Mouse (Mus musculus) retina, embryonic 14.5 days (tissue): Measurements from ENCODE around the gene Ccr10.

Source experiments
- DNase-seq: peaks from one replicate; pipeline ENCODE4 v3.0.0-alpha.2; 2015; ENCODE audit warnings: low spot score

Gene Ccr10

GRCm38 (mm10) chr11:101188166-101188805 is 13.0 kb upstream of the Ccr10 start:
- DNase-seq: no peak

DNA sequence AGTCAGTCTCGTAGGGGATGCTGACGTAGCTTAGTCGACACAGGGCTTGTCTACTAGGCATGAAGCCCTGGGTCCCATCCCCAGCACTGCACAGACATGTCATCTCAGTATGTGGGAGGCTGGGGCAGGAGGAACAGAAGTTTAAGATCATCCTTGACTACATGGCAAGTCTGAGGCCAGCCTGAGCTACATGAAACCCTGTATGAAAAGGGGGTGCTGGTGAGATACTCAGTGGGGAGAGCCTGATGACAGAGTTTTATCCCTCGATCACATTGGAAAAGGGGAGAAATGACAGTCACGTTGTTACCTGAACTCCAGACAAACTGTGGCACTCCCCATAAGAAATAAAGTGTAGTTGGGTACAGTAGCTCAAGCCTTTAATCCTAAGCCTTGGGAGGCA is 12.3 kb upstream of the Ccr10 start:
- no peak for DNase-seq

DNA sequence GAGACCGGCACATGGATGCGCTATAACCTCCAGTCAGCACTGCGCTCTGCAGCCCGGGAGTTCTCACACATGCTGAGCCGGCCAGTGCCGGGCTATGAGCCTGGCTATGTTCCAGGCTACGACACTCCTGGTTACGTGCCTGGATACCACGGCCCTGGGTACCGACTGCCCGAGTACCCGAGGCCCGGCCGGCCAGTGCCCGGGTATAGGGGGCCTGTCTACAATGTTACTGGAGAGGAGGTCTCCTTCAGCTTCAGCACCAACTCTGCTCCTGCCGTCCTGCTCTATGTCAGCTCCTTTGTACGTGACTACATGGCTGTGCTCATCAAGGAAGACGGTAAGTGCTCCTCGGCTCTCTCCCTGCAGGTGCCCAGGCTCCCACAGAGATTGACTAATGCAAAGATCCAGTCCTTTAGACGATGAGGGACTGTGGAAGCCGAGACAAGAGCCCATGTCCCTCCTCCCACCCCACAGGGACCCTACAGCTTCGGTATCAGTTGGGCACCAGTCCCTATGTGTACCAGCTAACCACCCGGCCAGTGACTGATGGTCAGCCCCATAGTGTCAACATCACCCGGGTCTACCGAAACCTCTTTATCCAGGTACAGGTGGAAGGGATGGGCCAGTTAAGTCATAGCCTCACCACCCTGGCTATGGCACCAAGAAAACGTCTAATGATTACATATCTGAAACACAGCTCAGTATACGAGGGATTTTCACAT is 11.4 kb upstream of the Ccr10 start:
- DNase-seq: no peak

DNA sequence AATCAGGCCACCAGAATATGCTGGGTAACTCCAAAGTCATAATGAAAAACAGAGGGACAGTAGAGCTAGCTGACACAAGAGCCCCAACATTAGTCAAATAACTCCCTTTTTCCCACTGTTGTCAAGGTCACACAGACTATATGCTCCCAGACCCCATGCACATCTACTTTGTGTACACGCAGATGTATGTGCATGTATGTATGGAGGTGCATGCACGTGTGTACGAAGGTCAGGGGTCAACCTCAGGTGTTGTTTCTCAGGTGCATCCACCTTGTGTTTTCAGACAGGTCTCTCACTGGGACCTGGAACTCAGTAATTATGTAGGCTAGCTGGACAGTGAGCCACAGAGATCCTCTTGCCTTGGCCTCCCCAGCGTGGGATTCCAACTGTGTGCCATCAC is 10.2 kb upstream of the Ccr10 start:
- DNase-seq: no peak

DNA sequence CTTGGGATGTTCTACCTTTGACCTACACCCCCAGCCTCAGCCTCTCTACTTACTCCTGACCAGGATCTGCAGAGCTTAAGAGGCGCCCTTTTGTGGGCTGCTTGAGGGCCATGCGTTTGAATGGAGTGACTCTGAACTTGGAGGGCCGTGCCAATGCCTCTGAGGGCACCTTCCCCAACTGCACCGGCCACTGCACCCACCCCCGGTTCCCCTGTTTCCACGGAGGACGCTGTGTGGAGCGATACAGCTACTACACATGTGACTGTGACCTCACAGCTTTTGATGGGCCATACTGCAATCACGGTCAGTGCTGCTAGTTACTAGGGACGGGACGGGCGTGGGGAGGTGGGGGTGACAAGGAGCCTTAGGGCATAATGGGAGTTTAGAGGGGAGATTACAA is 9.7 kb upstream of the Ccr10 start:
- no peak for DNase-seq

DNA sequence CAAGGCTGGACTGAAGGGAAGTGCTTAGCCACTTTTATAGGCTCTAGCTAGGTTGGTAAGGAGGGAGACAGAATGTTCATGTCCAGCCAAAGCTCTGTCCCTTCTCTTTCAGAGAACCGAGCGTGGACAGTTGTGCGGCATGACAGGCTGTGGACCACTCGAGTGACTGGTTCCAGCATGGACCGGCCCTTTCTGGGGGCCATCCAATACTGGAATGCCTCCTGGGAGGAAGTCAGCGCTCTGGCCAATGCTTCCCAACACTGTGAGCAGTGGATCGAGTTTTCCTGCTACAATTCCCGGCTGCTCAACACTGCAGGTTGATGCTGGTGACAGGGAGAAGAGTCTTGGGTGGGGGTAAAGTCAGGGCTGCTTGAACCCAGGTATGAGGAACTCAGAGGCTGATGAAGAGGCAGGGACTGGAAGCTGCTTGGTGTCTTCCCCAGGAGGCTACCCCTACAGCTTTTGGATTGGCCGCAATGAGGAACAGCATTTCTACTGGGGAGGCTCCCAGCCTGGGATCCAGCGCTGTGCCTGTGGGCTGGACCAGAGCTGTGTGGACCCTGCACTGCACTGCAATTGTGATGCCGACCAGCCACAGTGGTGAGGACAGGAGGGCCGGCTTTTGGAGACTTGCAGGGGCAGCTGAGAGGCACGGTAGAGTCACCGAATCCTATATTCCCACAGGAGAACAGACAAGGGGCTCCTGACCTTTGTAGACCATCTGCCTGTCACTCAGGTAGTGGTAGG is 7.7 kb upstream of the Ccr10 start:
- DNase-seq: no peak

GRCm38 (mm10) chr11:101181961-101182360 is 6.7 kb upstream of the Ccr10 start:
- DNase-seq: no peak

- peak; percentile 85 for DNase-seq
Observed at GRCm38 (mm10) chr11:101180846-101181740, 5.8 kb upstream of the Ccr10 start.

DNA sequence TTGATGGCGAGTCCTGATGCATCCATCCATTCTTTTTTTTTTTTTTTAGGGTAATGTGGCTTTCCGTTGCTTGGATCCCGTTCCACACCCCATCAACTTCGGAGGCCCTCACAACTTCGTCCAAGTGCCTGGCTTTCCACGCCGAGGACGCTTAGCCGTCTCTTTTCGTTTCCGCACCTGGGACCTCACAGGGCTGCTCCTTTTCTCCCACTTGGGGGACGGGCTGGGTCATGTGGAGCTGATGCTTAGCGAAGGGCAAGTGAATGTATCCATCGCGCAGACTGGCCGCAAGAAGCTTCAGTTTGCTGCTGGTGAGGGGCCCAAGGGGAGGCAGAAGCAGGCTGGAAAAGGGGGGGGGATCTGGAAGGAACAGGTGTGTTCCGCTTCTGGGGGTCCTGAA is 5.0 kb upstream of the Ccr10 start:
- DNase-seq: no peak

- no peak for DNase-seq
Observed at GRCm38 (mm10) chr11:101179306-101179705, 4.1 kb upstream of the Ccr10 start.

DNA sequence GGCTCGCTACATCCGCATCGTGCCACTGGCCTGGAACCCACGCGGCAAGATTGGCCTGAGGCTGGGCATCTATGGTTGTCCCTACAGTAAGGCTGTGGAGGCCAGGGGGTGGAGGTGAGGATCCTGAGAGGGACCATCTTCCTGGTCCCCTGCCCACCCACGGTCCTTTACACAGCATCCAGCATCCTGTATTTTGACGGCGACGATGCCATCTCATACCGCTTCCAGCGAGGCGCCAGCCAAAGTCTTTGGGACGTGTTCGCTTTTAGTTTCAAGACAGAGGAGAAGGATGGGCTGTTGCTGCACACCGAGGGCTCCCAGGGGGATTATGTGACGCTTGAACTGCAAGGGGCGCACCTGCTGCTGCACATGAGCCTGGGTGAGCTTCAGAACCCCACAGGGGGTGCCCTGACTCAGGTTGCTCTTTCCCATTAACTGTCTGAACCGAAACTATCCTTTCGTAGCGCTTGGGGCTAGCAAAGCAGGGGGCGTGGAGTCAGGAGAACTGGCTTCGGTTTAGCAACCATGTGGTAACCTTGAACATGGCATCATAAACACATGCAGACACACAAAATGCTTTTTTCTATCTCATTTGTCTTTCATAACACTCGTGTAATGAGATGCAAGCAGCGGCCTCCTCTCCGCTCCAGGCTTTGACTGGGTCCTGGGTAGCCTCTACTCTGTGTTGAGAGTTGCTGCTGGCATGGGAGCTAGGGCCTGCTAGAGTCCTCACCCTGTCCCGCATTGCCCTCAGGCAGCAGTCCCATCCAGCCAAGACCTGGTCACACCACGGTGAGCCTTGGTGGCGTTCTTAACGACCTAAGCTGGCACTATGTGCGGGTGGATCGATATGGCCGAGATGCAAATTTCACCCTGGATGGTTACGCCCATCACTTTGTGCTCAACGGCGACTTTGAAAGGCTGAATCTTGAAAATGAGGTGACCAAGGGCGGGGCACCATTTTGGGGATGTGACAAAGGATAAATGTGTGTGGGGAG is 3.1 kb upstream of the Ccr10 start:
- no peak for DNase-seq

GRCm38 (mm10) chr11:101176933-101177773 is 1.9 kb upstream of the Ccr10 start:
- DNase-seq: peak; percentile 78

DNA sequence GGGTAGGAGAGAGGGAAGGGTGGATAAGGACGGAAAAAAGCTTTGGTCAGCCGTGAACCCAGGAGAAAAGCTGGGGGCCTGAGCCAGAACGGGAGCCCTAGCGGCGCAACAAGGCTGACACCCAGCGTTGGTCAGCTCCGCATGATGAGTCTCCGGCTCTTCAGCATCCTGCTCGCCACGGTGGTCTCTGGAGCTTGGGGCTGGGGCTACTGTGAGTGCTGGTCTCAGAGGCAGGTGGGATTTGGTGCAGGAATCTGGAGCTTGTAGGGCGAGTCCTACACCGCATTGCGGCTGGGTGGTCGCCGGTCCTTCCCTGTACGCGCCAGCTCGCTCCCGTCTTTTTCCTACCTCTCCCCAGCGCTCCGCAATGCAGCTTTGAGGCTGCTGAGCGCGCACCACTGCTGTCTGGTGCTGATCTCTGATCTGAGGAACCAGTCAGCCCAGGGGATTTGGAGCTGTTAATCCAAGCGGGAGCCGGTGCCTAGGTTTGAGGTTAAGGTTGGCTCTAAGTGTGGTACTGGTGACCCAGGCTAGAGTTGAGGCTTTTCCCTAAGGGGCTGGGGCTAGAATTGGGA is 961 bp upstream of the Ccr10 start:
- peak; percentile 69 for DNase-seq

GRCm38 (mm10) chr11:101175636-101176116 is 433 bp upstream of the Ccr10 start:
- DNase-seq: no peak

GRCm38 (mm10) chr11:101174389-101174745 is 876 bp downstream of the Ccr10 start:
- DNase-seq: no peak

GRCm38 (mm10) chr11:101173631-101174388 is 1.4 kb downstream of the Ccr10 start:
- peak; percentile 91 for DNase-seq

GRCm38 (mm10) chr11:101173112-101173511 is 2.1 kb downstream of the Ccr10 start:
- no peak for DNase-seq

GRCm38 (mm10) chr11:101172434-101172815 is 2.8 kb downstream of the Ccr10 start:
- no peak for DNase-seq
